Mouse (Mus musculus) adrenal gland (tissue): ENCODE measurements at regions not wholly inside any gene's neighbourhood (a gene's known extent, or its start where the extent isn't known, plus 50 kb on each side); places are given as distances from the start of the nearest gene placed in this dataset.

ENCODE experiments used
- intact Hi-C: fragments of 180-260 bp; cut with DNase I; formaldehyde crosslinking; loops from one replicate; pipeline ENCODE4 v1.15.1; 2025

GRCm38 (mm10) chr2:137598136-137598535, 481.7 kb upstream of the Jag1 start:
- intact Hi-C loops = no loop called here

- intact Hi-C loops = no loop called here
These were observed 478.1 kb upstream of the Jag1 start for GRCm38 (mm10) chr2:137594509-137594908.

- intact Hi-C loops = no loop called here
These were observed 475.1 kb upstream of the Jag1 start for GRCm38 (mm10) chr2:137591551-137591950.

GRCm38 (mm10) chr2:137581491-137581890, 465.0 kb upstream of the Jag1 start:
- intact Hi-C loops = no loop called here

- intact Hi-C loops = no loop called here
These were observed 459.3 kb upstream of the Jag1 start for GRCm38 (mm10) chr2:137575750-137576149.

- intact Hi-C loops = no loop called here
These were observed 458.5 kb upstream of the Jag1 start for GRCm38 (mm10) chr2:137574845-137575449.

- intact Hi-C loops = no loop called here
These were observed 454.7 kb upstream of the Jag1 start for GRCm38 (mm10) chr2:137571146-137571545.

- intact Hi-C loops = no loop called here
These were observed 450.2 kb upstream of the Jag1 start for GRCm38 (mm10) chr2:137566619-137567018.

GRCm38 (mm10) chr2:137564064-137564624, 447.7 kb upstream of the Jag1 start:
- intact Hi-C loops = no loop called here

GRCm38 (mm10) chr2:137560366-137560765, 443.9 kb upstream of the Jag1 start:
- intact Hi-C loops = no loop called here

- intact Hi-C loops = no loop called here
These were observed 437.4 kb upstream of the Jag1 start for GRCm38 (mm10) chr2:137553871-137554270.

- intact Hi-C loops = no loop called here
These were observed 420.1 kb upstream of the Jag1 start for GRCm38 (mm10) chr2:137536581-137536980.

GRCm38 (mm10) chr2:137516271-137516670, 399.8 kb upstream of the Jag1 start:
- intact Hi-C loops = no loop called here

GRCm38 (mm10) chr2:137515043-137515442, 398.6 kb upstream of the Jag1 start:
- intact Hi-C loops = no loop called here

- intact Hi-C loops = no loop called here
These were observed 397.6 kb upstream of the Jag1 start for GRCm38 (mm10) chr2:137513895-137514506.

- intact Hi-C loops = no loop called here
These were observed 394.3 kb upstream of the Jag1 start for GRCm38 (mm10) chr2:137510671-137511235.

GRCm38 (mm10) chr2:137501236-137501635, 384.8 kb upstream of the Jag1 start:
- intact Hi-C loops = no loop called here

GRCm38 (mm10) chr2:137497616-137498015, 381.2 kb upstream of the Jag1 start:
- intact Hi-C loops = no loop called here

- intact Hi-C loops = no loop called here
These were observed 377.2 kb upstream of the Jag1 start for GRCm38 (mm10) chr2:137493600-137493999.

GRCm38 (mm10) chr2:137489181-137489682, 372.8 kb upstream of the Jag1 start:
- intact Hi-C loops = no loop called here

- intact Hi-C loops = no loop called here
These were observed 352.3 kb upstream of the Jag1 start for GRCm38 (mm10) chr2:137468769-137469168.

GRCm38 (mm10) chr2:137457061-137457753, 340.8 kb upstream of the Jag1 start:
- intact Hi-C loops = no loop called here
